Mouse (Mus musculus) v-Abl transformed pro-B cells (cell line): ENCODE measurements around the gene Snx8.

Experiments
- in situ Hi-C, 2 experiments: fragments of 400-800 bp; cut with MboI; formaldehyde crosslinking; loops; one replicate each; pipeline ENCODE4 v1.15.1; 2025; ENCODE audit not compliant: unreplicated experiment in 2 of 2

Gene Snx8

GRCm38 (mm10) chr5:140350731-140351497 lies 38.1 kb downstream of the Snx8 start:
- in situ Hi-C loops: no loop called here

DNA sequence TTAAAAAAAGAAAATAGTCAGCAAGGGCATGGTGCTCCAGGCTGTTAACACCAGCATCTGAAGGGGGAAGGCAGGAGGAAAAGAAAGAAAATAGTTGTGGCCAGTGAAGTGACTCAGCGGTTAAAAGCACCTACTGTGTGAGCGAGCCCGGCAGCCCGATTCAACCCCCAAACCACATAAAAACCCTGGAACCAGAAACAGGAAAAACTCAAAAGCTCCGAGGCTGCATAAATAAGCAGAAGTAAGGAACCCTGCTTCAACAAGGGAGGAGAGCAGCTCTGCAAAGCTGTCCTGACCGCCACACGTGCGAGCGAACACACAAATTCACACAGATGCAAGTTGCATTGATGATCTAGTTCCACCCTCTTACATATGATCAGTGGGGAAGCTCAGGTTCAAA lies 39.2 kb downstream of the Snx8 start:
- in situ Hi-C loops: no loop called here

DNA sequence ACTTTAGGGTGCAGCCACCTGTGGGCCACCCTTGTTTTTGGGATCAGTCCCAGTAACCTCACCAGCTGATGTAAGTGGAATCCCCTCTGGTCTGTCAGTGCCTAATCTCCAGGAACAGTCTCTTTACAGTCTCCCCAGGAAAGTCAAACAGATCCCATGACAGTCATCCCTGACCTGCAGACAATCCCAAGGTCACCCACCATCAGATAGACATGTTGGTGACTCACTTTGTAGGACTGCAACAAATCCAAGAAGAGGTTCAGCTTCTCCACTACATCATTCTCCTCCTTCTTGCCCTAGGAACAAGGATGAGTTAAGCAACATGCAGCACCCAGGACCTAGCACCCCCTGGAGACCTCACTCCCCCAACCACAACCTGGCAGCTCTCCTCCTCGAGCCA lies 43.0 kb downstream of the Snx8 start:
- in situ Hi-C loops: no loop called here

- in situ Hi-C loops: no loop called here
Observed at GRCm38 (mm10) chr5:140345244-140345643, 43.8 kb downstream of the Snx8 start.

- in situ Hi-C loops: no loop called here
Observed at GRCm38 (mm10) chr5:140342880-140343279, 46.2 kb downstream of the Snx8 start.

DNA sequence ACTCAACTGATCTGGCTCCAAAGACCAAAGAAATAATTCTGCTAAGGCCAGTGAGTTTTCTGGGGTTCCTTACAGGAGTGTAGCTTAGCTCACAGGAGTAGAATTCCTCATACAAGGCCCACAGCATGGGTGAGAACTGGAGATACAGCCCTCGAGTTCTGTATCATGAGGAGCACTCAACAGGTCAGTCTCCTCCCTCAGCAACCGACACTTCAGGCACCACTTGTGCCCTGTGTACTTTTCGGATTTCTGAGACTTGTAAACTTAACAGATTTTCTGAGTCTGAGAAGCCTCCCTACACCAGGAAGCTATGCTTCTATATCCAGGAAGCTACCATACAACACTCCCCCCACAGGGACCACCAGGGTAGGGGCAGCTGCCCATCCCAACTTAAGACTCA lies 49.2 kb downstream of the Snx8 start:
- in situ Hi-C loops: loop anchor here (5.0 to 10.0 kb wide), 5 partner anchors 52 to 503 kb away; no protein-coding TSS in a partner anchor

- in situ Hi-C loops: loop anchor here (5.0 to 10.0 kb wide), 5 partner anchors 54 to 501 kb away; no protein-coding TSS in a partner anchor
Observed at GRCm38 (mm10) chr5:140338779-140339178, 50.3 kb downstream of the Snx8 start.

DNA sequence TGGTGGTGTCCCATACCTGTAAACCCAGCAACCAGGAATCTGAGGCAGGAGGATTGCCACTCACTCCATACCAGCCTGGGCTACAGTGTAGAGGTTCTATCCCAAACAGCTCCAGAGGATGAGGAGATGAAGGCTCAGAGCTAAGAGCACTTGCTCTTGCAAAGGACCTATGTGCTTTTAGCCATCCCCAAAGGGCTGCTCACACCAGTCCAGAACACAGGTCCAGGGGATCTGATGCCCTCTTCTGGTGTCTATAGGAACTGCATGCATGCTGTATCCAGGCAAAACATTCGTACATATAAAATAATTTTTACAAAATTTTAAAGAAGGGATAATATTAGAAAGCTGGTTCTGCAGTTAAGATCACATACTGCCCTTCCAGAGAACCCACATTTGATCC lies 52.4 kb downstream of the Snx8 start:
- in situ Hi-C loops: loop anchor here (5.0 to 10.0 kb wide), 5 partner anchors 56 to 499 kb away; no protein-coding TSS in a partner anchor

- in situ Hi-C loops: loop anchor here in 1 of 2 experiments (10.0 kb wide), 1 partner anchor 201 kb away; no protein-coding TSS in a partner anchor
Observed at GRCm38 (mm10) chr5:140333631-140334030, 55.4 kb downstream of the Snx8 start.

- in situ Hi-C loops: loop anchor here in 1 of 2 experiments (10.0 kb wide), 1 partner anchor 202 kb away; no protein-coding TSS in a partner anchor
Observed at GRCm38 (mm10) chr5:140332519-140332918, 56.5 kb downstream of the Snx8 start.

GRCm38 (mm10) chr5:140331615-140332512 lies 57.2 kb downstream of the Snx8 start, which contains the start of gene Mrm2:
Gene Mrm2, minus strand, starts transcription at chr5:140331898.
- in situ Hi-C loops: loop anchor here in 1 of 2 experiments (10.0 kb wide), 1 partner anchor 203 kb away; no protein-coding TSS in a partner anchor

GRCm38 (mm10) chr5:140324058-140324457 lies 65.0 kb downstream of the Snx8 start:
- in situ Hi-C loops: loop anchor here in 1 of 2 experiments (5.0 kb wide), 1 partner anchor 482 kb away; no protein-coding TSS in a partner anchor

- in situ Hi-C loops: loop anchor here in 1 of 2 experiments (5.0 kb wide), 1 partner anchor 480 kb away; no protein-coding TSS in a partner anchor
Observed at GRCm38 (mm10) chr5:140321756-140322575, 67.1 kb downstream of the Snx8 start.

DNA sequence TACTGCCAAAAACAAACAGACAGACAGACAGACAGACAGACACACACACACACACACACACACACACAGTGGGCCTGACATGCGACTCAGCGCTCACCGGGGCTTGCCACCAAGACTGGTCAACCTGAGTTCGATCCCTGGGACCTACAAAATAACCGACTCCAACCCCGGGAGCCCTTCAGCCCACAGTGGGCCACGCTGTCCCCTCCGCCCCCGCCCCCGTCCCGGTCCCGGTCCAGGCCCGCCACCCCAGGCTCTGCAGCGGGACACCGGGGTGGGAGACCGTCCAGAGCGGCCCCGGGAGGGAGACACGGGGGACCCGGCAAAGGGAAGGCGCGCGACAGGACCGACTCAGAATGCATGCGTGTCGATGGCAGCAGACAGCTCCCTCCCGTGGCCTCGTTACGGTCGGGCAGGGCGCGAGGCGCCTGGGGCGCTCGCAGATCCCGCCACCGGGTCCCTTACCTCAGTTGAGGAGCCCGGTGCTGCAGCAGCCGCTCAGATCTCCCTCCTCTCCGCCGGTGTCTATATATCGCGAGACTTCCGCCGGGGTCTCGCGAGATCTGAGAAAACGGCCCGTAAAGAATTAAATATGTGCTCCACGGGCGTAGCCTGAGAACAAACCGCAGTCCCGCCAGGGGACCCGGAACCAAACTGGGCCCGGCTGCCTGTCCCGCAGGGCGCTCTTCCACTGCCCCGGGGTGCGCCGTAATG lies 67.9 kb downstream of the Snx8 start, which contains the start of the genes Mad1l1 and Nudt1:
TSS of gene Mad1l1 (minus strand) at position 511 of the 714 bp plus-strand sequence.
TSS of gene Nudt1 (plus strand) at position 615 of the 714 bp plus-strand sequence.
- in situ Hi-C loops: loop anchor here in 1 of 2 experiments (5.0 kb wide), 1 partner anchor 479 kb away; no protein-coding TSS in a partner anchor

- in situ Hi-C loops: no loop called here
Observed at GRCm38 (mm10) chr5:140316716-140317115, 72.3 kb downstream of the Snx8 start.

- in situ Hi-C loops: loop anchor here in 1 of 2 experiments (5.0 kb wide), 1 partner anchor 365 kb away; no protein-coding TSS in a partner anchor
Observed at GRCm38 (mm10) chr5:140307602-140308001, 81.5 kb downstream of the Snx8 start.

- in situ Hi-C loops: loop anchor here in 1 of 2 experiments (5.0 kb wide), 1 partner anchor 364 kb away; no protein-coding TSS in a partner anchor
Observed at GRCm38 (mm10) chr5:140306016-140306415, 83.0 kb downstream of the Snx8 start.

DNA sequence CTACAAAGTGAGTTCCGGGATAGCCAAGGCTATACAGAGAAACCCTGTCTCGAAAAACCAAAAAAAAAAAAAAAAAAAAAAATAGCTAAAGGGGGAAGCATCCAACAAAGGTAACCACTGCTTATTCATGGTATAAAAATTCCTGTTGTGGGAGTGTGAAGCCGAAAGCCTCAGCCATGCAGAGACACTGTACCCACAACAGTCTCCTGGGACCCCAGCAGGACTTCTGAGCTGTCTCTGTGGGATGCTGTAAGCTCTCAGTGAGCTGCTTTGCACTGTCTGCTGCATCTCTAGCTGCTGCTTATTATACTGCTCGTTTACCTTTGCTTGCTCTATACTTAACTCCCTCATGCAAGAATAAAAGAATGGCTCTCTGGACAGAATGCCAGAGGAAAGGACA lies 90.8 kb downstream of the Snx8 start:
- in situ Hi-C loops: no loop called here

- in situ Hi-C loops: loop anchor here (5.0 kb wide), 5 partner anchors 95 to 455 kb away; no protein-coding TSS in a partner anchor
Observed at GRCm38 (mm10) chr5:140292152-140292551, 96.9 kb downstream of the Snx8 start.
